Mouse (Mus musculus): ENCODE measurements around the gene Jun. TPM values are rescaled to one million over a fixed set of nuclear protein-coding genes. Genes with fewer than 3 reads are reported as not detected.

Jun gene
- polyA plus RNA-seq, 1 experiment = 71.4 TPM

DNA sequence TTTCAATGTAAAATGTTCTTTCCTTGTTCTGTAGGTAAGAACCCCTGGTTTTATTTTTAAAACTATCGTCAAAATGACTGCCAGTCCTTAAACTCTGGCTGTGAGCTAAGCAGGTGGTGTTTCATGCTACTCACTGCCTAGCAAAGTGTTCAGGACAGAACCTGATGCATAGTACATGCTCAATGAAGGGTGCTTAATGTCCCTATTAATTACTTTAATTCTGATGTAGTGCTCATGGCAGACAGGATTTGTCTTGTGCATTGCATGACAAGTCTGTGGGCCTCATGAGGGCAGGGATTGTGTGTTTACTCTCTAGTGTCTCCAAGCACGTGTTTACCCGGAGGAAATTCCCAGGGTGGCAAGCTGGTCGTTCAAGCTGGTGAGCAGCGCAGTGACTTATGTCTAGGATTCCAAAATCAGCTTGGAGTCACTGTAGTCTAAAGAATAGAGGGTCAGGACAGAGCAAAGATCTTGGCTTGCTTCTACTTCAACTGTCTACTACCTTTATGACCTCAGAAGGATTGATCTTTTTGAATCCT is 31.2 kb upstream of the Jun start:
- H3K36me3 ChIP-seq (ENCODE audit: control insufficient read depth, insufficient read depth) = no peaks in the 10 kb centered on the region
- no peak overlapping the region for H3K4me3 ChIP-seq (ENCODE audit: insufficient read depth, poor library complexity, severe bottlenecking)
- no peaks in the 10 kb centered on the region for H3K27me3 ChIP-seq (ENCODE audit: control insufficient read depth, insufficient read depth, insufficient read length)
- no peaks in the 10 kb centered on the region for H3K79me2 ChIP-seq (ENCODE audit: control insufficient read depth, insufficient read depth)
- no peak for TF ChIP-seq CEBPB (IDR thresholded peaks at IDR 0.05; ENCODE audit: low read depth)
- TF ChIP-seq CTCF (IDR thresholded peaks at IDR 0.05; ENCODE audit: control insufficient read depth, insufficient read depth, insufficient read length) = no peak
- no peak for TF ChIP-seq MYOD1 (IDR thresholded peaks at IDR 0.05; ENCODE audit: control insufficient read depth, insufficient read length, low read depth)
- no peak for TF ChIP-seq FOSL1 (IDR thresholded peaks at IDR 0.05; ENCODE audit: insufficient read depth, low read length, poor library complexity, severe bottlenecking)
- no peak for TF ChIP-seq MYOG (IDR thresholded peaks at IDR 0.05; ENCODE audit: control insufficient read depth, extremely low read depth, insufficient read length)
- no peak for TF ChIP-seq MAX (IDR thresholded peaks at IDR 0.05)
- TF ChIP-seq USF1 (IDR thresholded peaks at IDR 0.05; ENCODE audit: low read depth) = no peak
- no peaks in the 10 kb centered on the region for H3K79me3 ChIP-seq (ENCODE audit: low read depth)
- H3ac ChIP-seq (ENCODE audit: control insufficient read depth, insufficient read length, low read depth) = no peak overlapping the region

DNA sequence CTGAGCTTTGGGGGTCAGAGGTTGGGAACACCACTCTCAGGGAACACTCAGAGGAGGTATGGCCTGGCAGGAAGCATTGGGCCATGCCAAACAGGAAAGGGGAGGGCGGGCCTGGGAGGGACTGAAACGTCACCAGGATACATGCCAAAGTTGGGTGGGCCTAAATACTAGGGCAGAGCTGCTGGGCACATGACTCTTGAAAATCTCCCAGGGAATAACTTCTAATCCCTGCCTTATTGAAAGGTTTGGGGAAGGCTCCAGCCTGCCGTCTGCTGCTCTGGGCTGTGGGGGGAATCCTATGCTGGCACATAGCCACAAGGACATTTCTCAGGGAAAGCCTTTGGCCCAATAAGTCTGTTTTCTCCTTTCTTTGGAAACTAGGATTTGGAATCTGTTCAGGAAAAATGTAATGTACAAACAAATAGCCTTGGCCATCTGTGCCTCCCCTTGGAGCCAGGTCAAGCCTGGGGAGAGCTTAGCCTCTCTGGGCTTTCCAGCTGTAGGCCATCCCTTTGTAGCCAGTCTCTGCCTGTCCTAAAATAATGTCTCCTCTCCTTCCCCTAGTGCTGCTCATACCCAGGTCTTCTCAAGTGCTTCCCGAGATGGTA is 30.6 kb upstream of the Jun start:
- Histone ChIP-seq H3K27me3 (ENCODE audit: control insufficient read depth, insufficient read depth, insufficient read length) (no peaks in the 10 kb centered on the region), H3K4me3 (ENCODE audit: insufficient read depth, poor library complexity, severe bottlenecking) (no peak overlapping the region), H3K79me2 (ENCODE audit: control insufficient read depth, insufficient read depth) (no peaks in the 10 kb centered on the region), H3K79me3 (ENCODE audit: low read depth) (no peaks in the 10 kb centered on the region), H3ac (ENCODE audit: control insufficient read depth, insufficient read length, low read depth) (no peak overlapping the region), H3K36me3 (ENCODE audit: control insufficient read depth, insufficient read depth) (no peaks in the 10 kb centered on the region)
- TF ChIP-seq FOSL1 (IDR thresholded peaks at IDR 0.05; ENCODE audit: insufficient read depth, low read length, poor library complexity, severe bottlenecking) (no peak), CTCF (IDR thresholded peaks at IDR 0.05; ENCODE audit: control insufficient read depth, insufficient read depth, insufficient read length) (no peak), CEBPB (IDR thresholded peaks at IDR 0.05; ENCODE audit: low read depth) (no peak)

DNA sequence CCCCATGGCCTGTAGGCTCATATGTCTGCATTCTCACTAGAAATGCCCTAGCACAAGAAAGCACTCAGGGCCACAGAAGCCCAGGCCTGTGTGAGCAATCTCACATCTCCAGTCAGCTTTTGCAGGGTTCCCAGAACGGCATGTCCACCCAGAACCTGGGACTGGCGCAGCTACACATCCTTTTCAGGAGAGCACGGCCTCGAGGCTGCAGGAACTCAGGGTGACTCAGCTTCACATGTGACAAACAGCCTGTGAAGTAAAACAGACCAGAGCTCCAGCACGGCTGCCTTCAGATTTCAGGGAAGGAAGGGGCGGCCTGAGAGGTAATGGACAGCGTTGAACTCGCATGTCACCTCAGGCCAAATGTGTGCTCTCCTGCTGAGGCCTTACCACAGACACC is 29.6 kb upstream of the Jun start:
- Histone ChIP-seq H3K36me3 (ENCODE audit: control insufficient read depth, insufficient read depth) (no peaks in the 10 kb centered on the region), H3K79me3 (ENCODE audit: low read depth) (no peaks in the 10 kb centered on the region), H3K4me3 (ENCODE audit: insufficient read depth, poor library complexity, severe bottlenecking) (no peak overlapping the region), H3K27me3 (ENCODE audit: control insufficient read depth, insufficient read depth, insufficient read length) (no peaks in the 10 kb centered on the region), H3K79me2 (ENCODE audit: control insufficient read depth, insufficient read depth) (no peaks in the 10 kb centered on the region), H3ac (ENCODE audit: control insufficient read depth, insufficient read length, low read depth) (no peak overlapping the region)
- no peak for TF ChIP-seq MYOD1 (IDR thresholded peaks at IDR 0.05; ENCODE audit: control insufficient read depth, insufficient read length, low read depth)
- no peak for TF ChIP-seq MAX (IDR thresholded peaks at IDR 0.05)
- no peak for TF ChIP-seq USF1 (IDR thresholded peaks at IDR 0.05; ENCODE audit: low read depth)
- TF ChIP-seq MYOG (IDR thresholded peaks at IDR 0.05; ENCODE audit: control insufficient read depth, extremely low read depth, insufficient read length) = no peak
- no peak for TF ChIP-seq CEBPB (IDR thresholded peaks at IDR 0.05; ENCODE audit: low read depth)
- no peak for TF ChIP-seq CTCF (IDR thresholded peaks at IDR 0.05; ENCODE audit: control insufficient read depth, insufficient read depth, insufficient read length)
- no peak for TF ChIP-seq FOSL1 (IDR thresholded peaks at IDR 0.05; ENCODE audit: insufficient read depth, low read length, poor library complexity, severe bottlenecking)

DNA sequence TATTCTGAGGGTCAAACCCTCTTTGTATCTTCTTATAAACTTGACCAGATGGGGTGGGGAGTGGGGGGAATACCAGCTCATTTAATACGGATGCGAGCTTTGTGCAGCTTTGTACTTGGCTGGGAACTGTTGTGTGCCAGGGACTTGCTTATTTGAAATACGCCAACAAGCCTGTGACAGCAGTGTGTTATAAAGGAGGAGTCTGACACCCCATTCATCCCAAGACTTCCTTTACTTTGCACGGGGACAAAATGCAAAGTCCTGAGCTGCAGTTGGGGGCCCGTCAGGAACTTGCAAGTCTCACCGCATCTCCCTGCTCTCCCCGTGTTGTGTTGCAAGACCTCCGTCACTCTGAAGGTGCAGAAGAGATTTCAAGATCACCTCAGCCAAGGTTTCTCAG is 26.6 kb upstream of the Jun start:
- no peaks in the 10 kb centered on the region for H3K27me3 ChIP-seq (ENCODE audit: control insufficient read depth, insufficient read depth, insufficient read length)
- H3K4me3 ChIP-seq (ENCODE audit: insufficient read depth, poor library complexity, severe bottlenecking) = no peak overlapping the region
- H3K79me2 ChIP-seq (ENCODE audit: control insufficient read depth, insufficient read depth) = no peaks in the 10 kb centered on the region
- H3K79me3 ChIP-seq (ENCODE audit: low read depth) = no peaks in the 10 kb centered on the region
- no peak for TF ChIP-seq MAX (IDR thresholded peaks at IDR 0.05)
- no peak for TF ChIP-seq FOSL1 (IDR thresholded peaks at IDR 0.05; ENCODE audit: insufficient read depth, low read length, poor library complexity, severe bottlenecking)
- TF ChIP-seq USF1 (IDR thresholded peaks at IDR 0.05; ENCODE audit: low read depth) = no peak
- no peak for TF ChIP-seq MYOG (IDR thresholded peaks at IDR 0.05; ENCODE audit: control insufficient read depth, extremely low read depth, insufficient read length)
- TF ChIP-seq CEBPB (IDR thresholded peaks at IDR 0.05; ENCODE audit: low read depth) = no peak
- TF ChIP-seq CTCF (IDR thresholded peaks at IDR 0.05; ENCODE audit: control insufficient read depth, insufficient read depth, insufficient read length) = no peak
- no peak for TF ChIP-seq MYOD1 (IDR thresholded peaks at IDR 0.05; ENCODE audit: control insufficient read depth, insufficient read length, low read depth)
- H3K36me3 ChIP-seq (ENCODE audit: control insufficient read depth, insufficient read depth) = no peaks in the 10 kb centered on the region
- no peak overlapping the region for H3ac ChIP-seq (ENCODE audit: control insufficient read depth, insufficient read length, low read depth)

DNA sequence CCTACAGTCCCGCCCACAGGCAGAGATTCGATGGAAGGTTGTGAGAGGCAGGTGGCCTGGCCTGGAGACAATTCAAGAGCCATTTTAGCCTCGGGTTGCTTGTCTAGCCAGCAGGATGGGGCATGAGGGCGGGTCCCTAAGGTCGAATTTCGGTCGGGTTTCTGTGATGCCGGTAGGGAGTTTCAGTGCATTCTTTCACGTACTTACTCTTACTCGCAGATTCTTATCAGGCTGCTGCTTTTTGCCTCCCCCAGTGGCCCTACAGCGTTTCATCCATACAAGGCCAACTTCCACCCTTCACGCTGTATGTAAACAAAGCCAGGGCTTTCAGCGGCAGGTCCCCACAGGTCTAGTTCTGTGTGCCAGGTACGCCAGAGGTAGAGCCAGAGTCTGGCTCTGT is 24.3 kb upstream of the Jun start:
- H3K27me3 ChIP-seq (ENCODE audit: control insufficient read depth, insufficient read depth, insufficient read length) = no peaks in the 10 kb centered on the region
- no peaks in the 10 kb centered on the region for H3K79me3 ChIP-seq (ENCODE audit: low read depth)
- H3ac ChIP-seq (ENCODE audit: control insufficient read depth, insufficient read length, low read depth) = no peak overlapping the region
- H3K79me2 ChIP-seq (ENCODE audit: control insufficient read depth, insufficient read depth) = no peaks in the 10 kb centered on the region
- no peaks in the 10 kb centered on the region for H3K36me3 ChIP-seq (ENCODE audit: control insufficient read depth, insufficient read depth)
- H3K4me3 ChIP-seq (ENCODE audit: insufficient read depth, poor library complexity, severe bottlenecking) = no peak overlapping the region
- TF ChIP-seq FOSL1 (IDR thresholded peaks at IDR 0.05; ENCODE audit: insufficient read depth, low read length, poor library complexity, severe bottlenecking) (no peak), MAX (IDR thresholded peaks at IDR 0.05) (no peak), MYOD1 (IDR thresholded peaks at IDR 0.05; ENCODE audit: control insufficient read depth, insufficient read length, low read depth) (no peak), CTCF (IDR thresholded peaks at IDR 0.05; ENCODE audit: control insufficient read depth, insufficient read depth, insufficient read length) (no peak), MYOG (IDR thresholded peaks at IDR 0.05; ENCODE audit: control insufficient read depth, extremely low read depth, insufficient read length) (no peak), CEBPB (IDR thresholded peaks at IDR 0.05; ENCODE audit: low read depth) (no peak), USF1 (IDR thresholded peaks at IDR 0.05; ENCODE audit: low read depth) (no peak)

DNA sequence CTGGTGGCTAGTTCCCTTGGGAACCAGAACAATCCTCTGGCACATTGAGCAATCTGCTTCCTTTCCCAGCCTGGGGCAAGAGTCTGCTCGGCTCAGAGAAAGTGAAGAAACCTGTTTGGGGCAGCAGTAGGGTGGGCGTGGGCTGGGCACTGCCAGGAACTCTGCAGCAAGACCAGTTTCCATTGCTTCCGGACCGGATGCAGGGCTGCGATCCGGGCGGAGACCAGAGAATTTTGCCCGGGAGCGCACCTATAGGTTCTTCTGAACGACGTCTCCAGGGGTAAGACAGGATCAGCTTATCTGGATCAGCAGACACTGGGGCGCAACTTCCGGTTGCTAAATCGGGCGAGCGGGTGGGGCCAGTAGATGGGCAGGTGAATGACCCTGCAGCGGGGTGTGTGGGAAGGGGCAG is 23.6 kb upstream of the Jun start:
- Histone ChIP-seq H3K79me2 (ENCODE audit: control insufficient read depth, insufficient read depth) (no peaks in the 10 kb centered on the region), H3K79me3 (ENCODE audit: low read depth) (no peaks in the 10 kb centered on the region), H3ac (ENCODE audit: control insufficient read depth, insufficient read length, low read depth) (no peak overlapping the region), H3K36me3 (ENCODE audit: control insufficient read depth, insufficient read depth) (no peaks in the 10 kb centered on the region), H3K27me3 (ENCODE audit: control insufficient read depth, insufficient read depth, insufficient read length) (no peaks in the 10 kb centered on the region), H3K4me3 (ENCODE audit: insufficient read depth, poor library complexity, severe bottlenecking) (no peak overlapping the region)
- no peak for TF ChIP-seq MAX (IDR thresholded peaks at IDR 0.05)
- no peak for TF ChIP-seq CTCF (IDR thresholded peaks at IDR 0.05; ENCODE audit: control insufficient read depth, insufficient read depth, insufficient read length)
- TF ChIP-seq FOSL1 (IDR thresholded peaks at IDR 0.05; ENCODE audit: insufficient read depth, low read length, poor library complexity, severe bottlenecking) = no peak
- TF ChIP-seq USF1 (IDR thresholded peaks at IDR 0.05; ENCODE audit: low read depth) = no peak
- TF ChIP-seq CEBPB (IDR thresholded peaks at IDR 0.05; ENCODE audit: low read depth) = no peak
- TF ChIP-seq MYOD1 (IDR thresholded peaks at IDR 0.05; ENCODE audit: control insufficient read depth, insufficient read length, low read depth) = no peak
- no peak for TF ChIP-seq MYOG (IDR thresholded peaks at IDR 0.05; ENCODE audit: control insufficient read depth, extremely low read depth, insufficient read length)

All from C2C12 (cell line).